Mouse (Mus musculus): ENCODE data around the gene Dnmbp.

GRCm38 (mm10) chr19:43943076-43943475 lies 3.1 kb upstream of the Dnmbp start:
- TF ChIP-seq CTCF (IDR thresholded peaks at IDR 0.05; ENCODE audit: low read depth), result no peak
- TF ChIP-seq EP300 (optimal IDR thresholded peaks at IDR 0.05), result no peak
